Mouse (Mus musculus): ENCODE data around the gene Dennd1b.

Gene Dennd1b

GRCm38 (mm10) chr1:139007475-139007874 is 44.2 kb downstream of the Dennd1b start:
- no peak for DNase-seq (ENCODE audit: low read depth in 1 of 2, low spot score in 2 of 2)

GRCm38 (mm10) chr1:139015118-139015788 is 52.0 kb downstream of the Dennd1b start:
- no peak for DNase-seq (ENCODE audit: low read depth in 1 of 2, low spot score in 2 of 2)

- no peak for DNase-seq (ENCODE audit: low read depth in 1 of 2, low spot score in 2 of 2)
Measured at GRCm38 (mm10) chr1:139021298-139021697, 58.1 kb downstream of the Dennd1b start.

GRCm38 (mm10) chr1:139025882-139026645 is 62.8 kb downstream of the Dennd1b start:
- DNase-seq (ENCODE audit: low read depth in 1 of 2, low spot score in 2 of 2): no peak

- DNase-seq (ENCODE audit: low read depth in 1 of 2, low spot score in 2 of 2): no peak
Measured at GRCm38 (mm10) chr1:139029521-139029920, 66.3 kb downstream of the Dennd1b start.

- DNase-seq (ENCODE audit: low read depth in 1 of 2, low spot score in 2 of 2): no peak
Measured at GRCm38 (mm10) chr1:139032411-139032810, 69.2 kb downstream of the Dennd1b start.

GRCm38 (mm10) chr1:139035141-139035540 is 71.9 kb downstream of the Dennd1b start:
- no peak for DNase-seq (ENCODE audit: low read depth in 1 of 2, low spot score in 2 of 2)

- no peak for DNase-seq (ENCODE audit: low read depth in 1 of 2, low spot score in 2 of 2)
Measured at GRCm38 (mm10) chr1:139036302-139036701, 73.1 kb downstream of the Dennd1b start.

- no peak for DNase-seq (ENCODE audit: low read depth in 1 of 2, low spot score in 2 of 2)
Measured at GRCm38 (mm10) chr1:139036768-139037507, 73.7 kb downstream of the Dennd1b start.

- no peak for DNase-seq (ENCODE audit: low read depth in 1 of 2, low spot score in 2 of 2)
Measured at GRCm38 (mm10) chr1:139038074-139038473, 74.8 kb downstream of the Dennd1b start.

GRCm38 (mm10) chr1:139038620-139039019 is 75.4 kb downstream of the Dennd1b start:
- DNase-seq (ENCODE audit: low read depth in 1 of 2, low spot score in 2 of 2): no peak

GRCm38 (mm10) chr1:139039529-139040230 is 76.4 kb downstream of the Dennd1b start:
- no peak for DNase-seq (ENCODE audit: low read depth in 1 of 2, low spot score in 2 of 2)

GRCm38 (mm10) chr1:139049075-139049474 is 85.8 kb downstream of the Dennd1b start:
- DNase-seq (ENCODE audit: low read depth in 1 of 2, low spot score in 2 of 2): no peak

GRCm38 (mm10) chr1:139049881-139050472 is 86.7 kb downstream of the Dennd1b start:
- no peak for DNase-seq (ENCODE audit: low read depth in 1 of 2, low spot score in 2 of 2)

- DNase-seq (ENCODE audit: low read depth in 1 of 2, low spot score in 2 of 2): no peak
Measured at GRCm38 (mm10) chr1:139053003-139053402, 89.8 kb downstream of the Dennd1b start.

GRCm38 (mm10) chr1:139060301-139060700 is 97.1 kb downstream of the Dennd1b start:
- DNase-seq (ENCODE audit: low read depth in 1 of 2, low spot score in 2 of 2): no peak

- no peak for DNase-seq (ENCODE audit: low read depth in 1 of 2, low spot score in 2 of 2)
Measured at GRCm38 (mm10) chr1:139064711-139065110, 101.5 kb downstream of the Dennd1b start.

- no peak for DNase-seq (ENCODE audit: low read depth in 1 of 2, low spot score in 2 of 2)
Measured at GRCm38 (mm10) chr1:139067210-139067609, 104.0 kb downstream of the Dennd1b start.

GRCm38 (mm10) chr1:139071015-139071414 is 107.8 kb downstream of the Dennd1b start:
- DNase-seq (ENCODE audit: low read depth in 1 of 2, low spot score in 2 of 2): no peak

GRCm38 (mm10) chr1:139075671-139076070 is 112.4 kb downstream of the Dennd1b start:
- DNase-seq (ENCODE audit: low read depth in 1 of 2, low spot score in 2 of 2): no peak

GRCm38 (mm10) chr1:139077989-139078388 is 114.8 kb downstream of the Dennd1b start:
- DNase-seq (ENCODE audit: low read depth in 1 of 2, low spot score in 2 of 2): no peak

All from monocyte, adult 2 months (primary cell).